Comparison of ENCODE assay signal across 11 mouse cellular contexts in genomic region chr5:141138771-141139360, GRCm38 (mm10).
A peak's percentile ranks its signal among the peaks of the same experiment; 100 is the strongest.
DNase-seq lines count a peak whose midpoint lies in the region; ATAC-seq and TF ChIP-seq lines count a peak whose summit lies in the region.
"Had no signal": no experiment of that assay in that cellular context is flagged by ENCODE, and none has a peak within 500 bp of the region (broad histone marks: within the 10 kb centered on the region; RNA-seq: fewer than 3 reads in every experiment).

No protein-coding gene starts in this region.

- no peak for DNase-seq in lung, embryonic 14.5 days
- no peak for DNase-seq in lung, postnatal 0 days (ENCODE audit: low spot score)
- DNase-seq in heart, postnatal 10 days: peak; percentile 45 to 52
- no peak for DNase-seq in thymus, postnatal 36 days
- no peak for DNase-seq in liver
- DNase-seq: kidney, postnatal 25 days; right cerebral cortex, adult 18-20 months had no signal

- peak overlapping the region; percentile 27; the same call in 1 of the 2 replicates for H3K4me2 ChIP-seq in lung, embryonic 14.5 days
- no peak overlapping the region for H3K4me2 ChIP-seq in lung, postnatal 0 days (replicated peaks; ENCODE audit: low read depth, low read length)
- peak overlapping the region; percentile 13; the same call in 1 of the 2 replicates for H3K4me2 ChIP-seq in embryonic facial prominence, embryonic 15.5 days (replicated peaks)
- H3K4me2 ChIP-seq in neural tube, embryonic 13.5 days: peak overlapping the region; percentile 38
- no peak overlapping the region for H3K4me2 ChIP-seq in intestine, embryonic 16.5 days (ENCODE audit: low read depth, low read length)
- H3K4me2 ChIP-seq: lung, embryonic 15.5 days had no signal

- no peaks in the 10 kb centered on the region for H3K9me3 ChIP-seq in lung, embryonic 14.5 days (ENCODE audit: low read depth, low read length)
- no peaks in the 10 kb centered on the region for H3K9me3 ChIP-seq in lung, postnatal 0 days (ENCODE audit: low read length)
- H3K9me3 ChIP-seq in embryonic facial prominence, embryonic 15.5 days (replicated peaks): no peaks in the 10 kb centered on the region
- H3K9me3 ChIP-seq in neural tube, embryonic 13.5 days: no peaks in the 10 kb centered on the region
- H3K9me3 ChIP-seq in intestine, embryonic 16.5 days (ENCODE audit: control insufficient read depth, low read length): no peaks in the 10 kb centered on the region
- H3K9me3 ChIP-seq: lung, embryonic 15.5 days had no signal

- TF ChIP-seq CTCF in lung, embryonic 14.5 days (IDR thresholded peaks at IDR 0.05; ENCODE audit: low read depth): no peak
- TF ChIP-seq CTCF in lung, postnatal 0 days (IDR thresholded peaks at IDR 0.05): no peak

- no peaks in the 10 kb centered on the region for H3K36me3 ChIP-seq in lung, embryonic 14.5 days (ENCODE audit: insufficient read depth)
- no peaks in the 10 kb centered on the region for H3K36me3 ChIP-seq in lung, postnatal 0 days (ENCODE audit: insufficient read depth, low read length)
- no peaks in the 10 kb centered on the region for H3K36me3 ChIP-seq in embryonic facial prominence, embryonic 15.5 days
- H3K36me3 ChIP-seq in neural tube, embryonic 13.5 days: no peaks in the 10 kb centered on the region
- no peaks in the 10 kb centered on the region for H3K36me3 ChIP-seq in intestine, embryonic 16.5 days (ENCODE audit: control insufficient read depth, insufficient read depth, low read length)
- H3K36me3 ChIP-seq: lung, embryonic 15.5 days had no signal

- no peaks in the 10 kb centered on the region for H3K27me3 ChIP-seq in lung, embryonic 14.5 days (ENCODE audit: insufficient read depth, low read length)
- H3K27me3 ChIP-seq in lung, postnatal 0 days (replicated peaks; ENCODE audit: insufficient read depth, low read length): no peaks in the 10 kb centered on the region
- no peaks in the 10 kb centered on the region for H3K27me3 ChIP-seq in embryonic facial prominence, embryonic 15.5 days
- no peaks in the 10 kb centered on the region for H3K27me3 ChIP-seq in neural tube, embryonic 13.5 days
- no peaks in the 10 kb centered on the region for H3K27me3 ChIP-seq in intestine, embryonic 16.5 days (replicated peaks; ENCODE audit: control insufficient read depth, insufficient read depth, low read length)
- H3K27me3 ChIP-seq: lung, embryonic 15.5 days had no signal

- ATAC-seq in lung, embryonic 14.5 days (ENCODE audit: insufficient read depth): no peak
- no peak for ATAC-seq in lung, postnatal 0 days
- ATAC-seq in embryonic facial prominence, embryonic 15.5 days (ENCODE audit: insufficient number of reproducible peaks, low FRiP score, low TSS enrichment, low read depth): no peak
- ATAC-seq in neural tube, embryonic 13.5 days (ENCODE audit: low read depth): 0 out of 2 replicates have a peak, but pooled peaks have one; percentile 15
- ATAC-seq in intestine, embryonic 16.5 days: no peak

- H3K4me1 ChIP-seq in lung, embryonic 14.5 days (ENCODE audit: insufficient read depth): no peaks in the 10 kb centered on the region
- H3K4me1 ChIP-seq in lung, postnatal 0 days (ENCODE audit: insufficient read depth, low read depth, low read length): no peaks in the 10 kb centered on the region
- H3K4me1 ChIP-seq in embryonic facial prominence, embryonic 15.5 days: peaks cover 23% of the 10 kb centered on the region
- peaks cover 18% of the 10 kb centered on the region for H3K4me1 ChIP-seq in neural tube, embryonic 13.5 days (replicated peaks)
- no peaks in the 10 kb centered on the region for H3K4me1 ChIP-seq in intestine, embryonic 16.5 days (ENCODE audit: control insufficient read depth, insufficient read depth, low read length)
- H3K4me1 ChIP-seq: lung, embryonic 15.5 days had no signal

- 38% methylated on average over 12 of the region's 12 CpGs for WGBS in lung, embryonic 14.5 days
- WGBS in lung, postnatal 0 days: 43% methylated on average over 12 of the region's 12 CpGs
- 34% methylated on average over 12 of the region's 12 CpGs for WGBS in embryonic facial prominence, embryonic 15.5 days
- WGBS in neural tube, embryonic 13.5 days: 42% methylated on average over 12 of the region's 12 CpGs
- WGBS in intestine, embryonic 16.5 days: 50% methylated on average over 12 of the region's 12 CpGs

- TF ChIP-seq EP300 in lung, postnatal 0 days (IDR thresholded peaks at IDR 0.05): no peak

- H3K4me3 ChIP-seq in lung, embryonic 14.5 days (ENCODE audit: low read depth, low read length): no peak overlapping the region
- H3K4me3 ChIP-seq in lung, postnatal 0 days (ENCODE audit: low read depth, low read length): no peak overlapping the region
- H3K4me3 ChIP-seq in embryonic facial prominence, embryonic 15.5 days (replicated peaks): no peak overlapping the region
- no peak overlapping the region for H3K4me3 ChIP-seq in neural tube, embryonic 13.5 days
- no peak overlapping the region for H3K4me3 ChIP-seq in intestine, embryonic 16.5 days (ENCODE audit: low read length)
- H3K4me3 ChIP-seq: lung, embryonic 15.5 days had no signal

- H3K27ac ChIP-seq in lung, embryonic 14.5 days (ENCODE audit: low read depth): no peak overlapping the region
- no peak overlapping the region for H3K27ac ChIP-seq in lung, postnatal 0 days (ENCODE audit: low read length)
- H3K27ac ChIP-seq in embryonic facial prominence, embryonic 15.5 days (replicated peaks): no peak overlapping the region
- peak overlapping the region; percentile 64 for H3K27ac ChIP-seq in neural tube, embryonic 13.5 days (replicated peaks)
- no peak overlapping the region for H3K27ac ChIP-seq in intestine, embryonic 16.5 days (ENCODE audit: low read length)
- H3K27ac ChIP-seq: lung, embryonic 15.5 days had no signal

- H3K9ac ChIP-seq in lung, embryonic 14.5 days: no peak overlapping the region
- H3K9ac ChIP-seq in lung, postnatal 0 days (replicated peaks; ENCODE audit: low read depth): no peak overlapping the region
- no peak overlapping the region for H3K9ac ChIP-seq in embryonic facial prominence, embryonic 15.5 days
- no peak overlapping the region for H3K9ac ChIP-seq in neural tube, embryonic 13.5 days
- no peak overlapping the region for H3K9ac ChIP-seq in intestine, embryonic 16.5 days (ENCODE audit: low read depth, low read length)
- H3K9ac ChIP-seq: lung, embryonic 15.5 days had no signal

- intact Hi-C loops in heart, postnatal 10 days (cut with DNase I): no loop called here

Comparison
In these comparisons a context has a peak if more than half of its experiments do, and no peak if none do; other contexts are left out.
1. H3K4me2 ChIP-seq: peak in lung, embryonic 14.5 days (single experiment), embryonic facial prominence, embryonic 15.5 days (single experiment) and neural tube, embryonic 13.5 days (single experiment); none in lung, postnatal 0 days (single experiment) and intestine, embryonic 16.5 days (single experiment).
2. DNase-seq: peak in heart, postnatal 10 days (2 of 2); none in lung, embryonic 14.5 days (single experiment), lung, postnatal 0 days (single experiment), thymus, postnatal 36 days (0 of 2) and liver (single experiment).